Mouse (Mus musculus): ENCODE results near the gene Neu3.

GRCm38 (mm10) chr7:99822426-99822825 lies 5.8 kb downstream of the Neu3 start:
- TF ChIP-seq CTCF (IDR thresholded peaks at IDR 0.05; ENCODE audit: low read depth) (no peak), EP300 (IDR thresholded peaks at IDR 0.05; ENCODE audit: low read depth) (no peak)

All from liver, postnatal 0 days (tissue).